Mouse (Mus musculus) G1E (cell line): ENCODE data around the gene Cops7a. TPM values are rescaled to one million over a fixed set of nuclear protein-coding genes. Genes with fewer than 3 reads are reported as not detected.

Experiments
- ATAC-seq: 2 replicates; pipeline ENCODE4 v1.8.0; 2016; ENCODE audit warnings: mild to moderate bottlenecking; ENCODE audit not compliant: insufficient number of reproducible peaks, poor library complexity, low FRiP score, severe bottlenecking; ENCODE audit errors: extremely low read depth
- DNase-seq: peaks from one replicate; pipeline ENCODE4 v3.0.0; 2012; ENCODE audit warnings: low spot score
- H3K27me3 ChIP-seq: 2 replicates; pipeline ENCODE4 v1.6.1; 2012; ENCODE audit warnings: mild to moderate bottlenecking, low read length, inconsistent platforms; ENCODE audit not compliant: insufficient read depth
- H3K36me3 ChIP-seq: replicated peaks from 2 replicates; pipeline ENCODE3; 2012; ENCODE audit warnings: mild to moderate bottlenecking, inconsistent platforms
- H3K4me1 ChIP-seq: 2 replicates; pipeline ENCODE4 v1.6.1; 2012; ENCODE audit warnings: low read depth, low read length, inconsistent platforms, mixed read lengths; ENCODE audit not compliant: insufficient read depth
- H3K4me3 ChIP-seq: 2 replicates; pipeline ENCODE4 v1.5.1; 2012; ENCODE audit warnings: low read depth, mild to moderate bottlenecking, inconsistent platforms, low read length, moderate library complexity, mixed read lengths
- H3K9me3 ChIP-seq: replicated peaks from 2 replicates; pipeline ENCODE4 v1.6.1; 2012; ENCODE audit warnings: inconsistent platforms
- CTCF ChIP-seq: IDR thresholded peaks from 2 replicates; pipeline ENCODE4 v1.5.1; 2012; ENCODE audit warnings: low read depth, low read length, inconsistent platforms, mixed read lengths
- GATA1 ChIP-seq: IDR thresholded peaks from 2 replicates; pipeline ENCODE4 v1.6.1; 2012; ENCODE audit warnings: borderline replicate concordance, low read length, inconsistent platforms, mixed read lengths
- GATA2 ChIP-seq: IDR thresholded peaks from 2 replicates; pipeline ENCODE4 v1.6.1; 2012; ENCODE audit warnings: low read depth, low read length, inconsistent platforms, borderline replicate concordance
- POLR2AphosphoS5 ChIP-seq: IDR thresholded peaks from 2 replicates; pipeline ENCODE4 v1.6.1; 2012; ENCODE audit warnings: low read depth, low read length, inconsistent platforms; ENCODE audit not compliant: insufficient replicate concordance
- TAL1 ChIP-seq: conservative IDR thresholded peaks from 2 replicates; pipeline ENCODE4 v1.6.1; 2012; ENCODE audit warnings: low read depth, low read length, inconsistent platforms, mixed read lengths
- polyA plus RNA-seq: library from polyadenylated mRNA; stranded (reverse); fragments of >175 nt; gene quantifications from 2 replicates; pipeline ENCODE4 v1.2.3, GENCODE M21; 2012
- total RNA-seq, 2 experiments: library from RNA; stranded (forward) in 1 of 2; stranded (reverse) in 1 of 2; fragments of 200-1000 nt in 1 of 2; fragments of >200 nt in 1 of 2; fragmentation: Nextera tagmentation in 1 of 2; gene quantifications; 2 replicates each; pipeline ENCODE4 v1.2.3; 2014 to 2017

Cops7a gene
- total and polyA plus RNA-seq, 3 experiments: 62.2 to 123 (median 79.0) TPM

- Histone ChIP-seq H3K36me3 (peaks cover 8% of the 10 kb centered on the region), H3K4me3 (no peak overlapping the region), H3K27me3 (peaks cover 41% of the 10 kb centered on the region), H3K9me3 (no peaks in the 10 kb centered on the region), H3K4me1 (peaks cover 25% of the 10 kb centered on the region)
- DNase-seq (no peak), ATAC-seq (no peak)
- TF ChIP-seq CTCF (no peak), GATA1 (no peak), TAL1 (no peak), GATA2 (no peak), POLR2AphosphoS5 (no peak)
Observed at GRCm38 (mm10) chr6:125003706-125004105, 38.4 kb upstream of the Cops7a start.

DNA sequence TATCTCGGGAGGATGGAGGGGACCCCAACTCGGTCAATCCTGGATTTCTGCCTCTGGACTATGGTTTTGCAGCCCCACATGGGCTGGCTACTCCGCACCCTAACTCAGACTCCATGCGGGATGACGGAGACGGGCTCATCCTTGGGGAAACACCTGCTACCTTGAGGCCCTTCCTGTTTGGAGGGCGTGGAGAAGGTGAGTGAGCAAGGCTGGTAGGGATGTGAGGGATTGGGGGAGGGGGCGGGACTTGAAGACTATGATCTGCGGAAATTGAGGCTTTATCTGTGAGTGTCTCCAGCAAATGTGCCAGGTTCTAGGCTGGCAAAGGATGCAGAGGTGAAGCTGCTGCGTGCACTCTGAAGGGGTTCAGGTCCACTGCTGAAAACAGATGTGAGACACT, 34.2 kb upstream of the Cops7a start:
- TF ChIP-seq TAL1: no peak
- TF ChIP-seq POLR2AphosphoS5: no peak
- TF ChIP-seq CTCF: no peak
- TF ChIP-seq GATA2: no peak
- TF ChIP-seq GATA1: no peak
- Histone ChIP-seq H3K36me3 (peaks cover 3% of the 10 kb centered on the region), H3K4me3 (no peak overlapping the region), H3K4me1 (peaks cover 26% of the 10 kb centered on the region), H3K27me3 (peaks cover 77% of the 10 kb centered on the region), H3K9me3 (no peaks in the 10 kb centered on the region)
- DNase-seq (no peak), ATAC-seq (no peak)

DNA sequence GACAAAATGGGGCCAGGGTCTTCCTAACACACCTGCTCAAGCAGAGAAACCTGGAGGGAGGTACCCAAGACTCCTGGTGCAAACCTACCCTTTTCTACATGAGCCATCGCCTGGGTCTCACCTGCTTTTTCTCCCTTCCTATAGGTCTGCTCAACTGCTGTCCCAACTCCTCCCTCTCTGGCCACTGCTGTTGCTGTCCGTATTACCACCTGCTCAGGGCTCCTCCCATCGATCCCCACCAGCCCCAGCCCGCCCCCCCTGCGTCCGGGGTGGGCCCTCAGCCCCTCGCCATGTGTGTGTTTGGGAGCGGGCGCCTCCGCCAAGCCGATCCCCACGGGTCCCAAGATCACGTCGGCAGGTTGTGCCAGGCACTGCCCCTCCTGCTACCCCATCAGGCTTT, 33.8 kb upstream of the Cops7a start:
- Histone ChIP-seq H3K4me3 (no peak overlapping the region), H3K4me1 (peaks cover 22% of the 10 kb centered on the region), H3K36me3 (no peaks in the 10 kb centered on the region), H3K9me3 (no peaks in the 10 kb centered on the region), H3K27me3 (peaks cover 79% of the 10 kb centered on the region)
- DNase-seq: no peak
- TF ChIP-seq GATA1 (no peak), GATA2 (no peak), POLR2AphosphoS5 (no peak), CTCF (no peak), TAL1 (no peak)
- no peak for ATAC-seq

- no peaks in the 10 kb centered on the region for H3K9me3 ChIP-seq
- peaks cover 79% of the 10 kb centered on the region for H3K27me3 ChIP-seq
- ATAC-seq: no peak
- no peak overlapping the region for H3K4me3 ChIP-seq
- TF ChIP-seq POLR2AphosphoS5: no peak
- TF ChIP-seq GATA2: no peak
- no peak for TF ChIP-seq TAL1
- no peak for TF ChIP-seq CTCF
- no peak for TF ChIP-seq GATA1
- H3K4me1 ChIP-seq: peaks cover 16% of the 10 kb centered on the region
- DNase-seq: no peak
- no peaks in the 10 kb centered on the region for H3K36me3 ChIP-seq
Observed at GRCm38 (mm10) chr6:124998066-124998465, 32.7 kb upstream of the Cops7a start.

GRCm38 (mm10) chr6:124996551-124997501, 31.5 kb upstream of the Cops7a start, which contains the start of gene Pianp:
Gene Pianp (plus strand): TSS chr6:124996694.
- ATAC-seq (peak; percentile 34; the same call in 1 of the 2 replicates), DNase-seq (peak; percentile 63)
- peaks cover 74% of the 10 kb centered on the region for H3K27me3 ChIP-seq
- H3K4me1 ChIP-seq: peaks cover 16% of the 10 kb centered on the region
- peak within 1 kb of the TSS; percentile 65; the same call in 1 of the 2 replicates for H3K4me3 ChIP-seq
- no peak for TF ChIP-seq TAL1
- TF ChIP-seq GATA1: no peak
- no peak for TF ChIP-seq CTCF
- TF ChIP-seq GATA2: no peak
- TF ChIP-seq POLR2AphosphoS5: no peak
- H3K36me3 ChIP-seq: no peaks in the 10 kb centered on the region
- no peaks in the 10 kb centered on the region for H3K9me3 ChIP-seq

GRCm38 (mm10) chr6:124995831-124996403, 30.6 kb upstream of the Cops7a start:
- no peaks in the 10 kb centered on the region for H3K36me3 ChIP-seq
- H3K4me1 ChIP-seq: peaks cover 16% of the 10 kb centered on the region
- TF ChIP-seq CTCF (no peak), GATA1 (no peak), TAL1 (no peak), GATA2 (no peak), POLR2AphosphoS5 (no peak)
- no peak overlapping the region for H3K4me3 ChIP-seq
- no peak for DNase-seq
- H3K9me3 ChIP-seq: no peaks in the 10 kb centered on the region
- ATAC-seq: no peak
- H3K27me3 ChIP-seq: peaks cover 68% of the 10 kb centered on the region
